In genomic region chr15:103241071-103242018, GRCm38 (mm10) we compare ENCODE assay signal across 8 mouse cellular contexts. TPM values are rescaled to one million over a fixed set of nuclear protein-coding genes. Genes with fewer than 3 reads are reported as not detected.
A peak's percentile ranks its signal among the peaks of the same experiment; 100 is the strongest.
DNase-seq lines count a peak whose midpoint lies in the region; ATAC-seq and TF ChIP-seq lines count a peak whose summit lies in the region.
"Not testable (repeated sequence)": the region's sequence is repeated elsewhere in the genome, so short reads cannot be mapped to it uniquely, and the experiment has no call there.
"Had no signal": no experiment of that assay in that cellular context is flagged by ENCODE, and none has a peak within 500 bp of the region (broad histone marks: within the 10 kb centered on the region; RNA-seq: fewer than 3 reads in every experiment).

No protein-coding gene starts in this region.

- not testable (repeated sequence) for TF ChIP-seq EP300 in lung, postnatal 0 days (IDR thresholded peaks at IDR 0.05)

- not testable (repeated sequence) for TF ChIP-seq CTCF in lung, postnatal 0 days (IDR thresholded peaks at IDR 0.05)

- H3K36me3 ChIP-seq in embryonic facial prominence, embryonic 15.5 days = peaks cover 39% of the 10 kb centered on the region
- H3K36me3 ChIP-seq in heart, embryonic 11.5 days (ENCODE audit: control insufficient read depth, insufficient read depth, low read length) = peaks cover 19% of the 10 kb centered on the region
- peaks cover 45% of the 10 kb centered on the region for H3K36me3 ChIP-seq in limb, embryonic 13.5 days
- H3K36me3 ChIP-seq in lung, postnatal 0 days (ENCODE audit: insufficient read depth, low read length) = not testable (repeated sequence)
- peaks cover 35% of the 10 kb centered on the region for H3K36me3 ChIP-seq in neural tube, embryonic 14.5 days (ENCODE audit: control insufficient read depth, insufficient read depth, low read length)

- peaks cover 18% of the 10 kb centered on the region for H3K4me1 ChIP-seq in embryonic facial prominence, embryonic 15.5 days
- H3K4me1 ChIP-seq in heart, embryonic 11.5 days (ENCODE audit: control insufficient read depth, insufficient read depth, low read length) = peaks cover 27% of the 10 kb centered on the region
- peaks cover 53% of the 10 kb centered on the region for H3K4me1 ChIP-seq in limb, embryonic 13.5 days
- not testable (repeated sequence) for H3K4me1 ChIP-seq in lung, postnatal 0 days (ENCODE audit: insufficient read depth, low read depth, low read length)
- H3K4me1 ChIP-seq in neural tube, embryonic 14.5 days (ENCODE audit: control insufficient read depth, insufficient read depth, low read length) = peaks cover 31% of the 10 kb centered on the region

- H3K27ac ChIP-seq in embryonic facial prominence, embryonic 15.5 days (replicated peaks) = peak overlapping the region; percentile 94
- peak overlapping the region; percentile 89 for H3K27ac ChIP-seq in heart, embryonic 11.5 days (ENCODE audit: low read depth, low read length)
- H3K27ac ChIP-seq in limb, embryonic 13.5 days = peak overlapping the region; percentile 95
- peak overlapping the region; percentile 94 for H3K27ac ChIP-seq in lung, postnatal 0 days (ENCODE audit: low read length)
- H3K27ac ChIP-seq in neural tube, embryonic 14.5 days (ENCODE audit: low read depth, low read length) = peak overlapping the region; percentile 95

- H3K27me3 ChIP-seq in embryonic facial prominence, embryonic 15.5 days; heart, embryonic 11.5 days (ENCODE audit: control insufficient read depth, insufficient read depth, low read length); limb, embryonic 13.5 days; lung, postnatal 0 days (replicated peaks; ENCODE audit: insufficient read depth, low read length); neural tube, embryonic 14.5 days (ENCODE audit: control insufficient read depth, insufficient read depth, low read length): not testable (repeated sequence)

- not testable (repeated sequence) for ATAC-seq in embryonic facial prominence, embryonic 15.5 days (ENCODE audit: insufficient number of reproducible peaks, low FRiP score, low TSS enrichment, low read depth); heart, embryonic 11.5 days (replicated peaks; ENCODE audit: insufficient number of reproducible peaks, low FRiP score, low TSS enrichment); limb, embryonic 13.5 days (ENCODE audit: low FRiP score, low read depth); lung, postnatal 0 days; neural tube, embryonic 14.5 days (ENCODE audit: low read depth)

- peak overlapping the region; percentile 73 for H3K4me2 ChIP-seq in embryonic facial prominence, embryonic 15.5 days (replicated peaks)
- H3K4me2 ChIP-seq in heart, embryonic 11.5 days = peak overlapping the region; percentile 75
- peak overlapping the region; percentile 85 for H3K4me2 ChIP-seq in limb, embryonic 13.5 days (replicated peaks)
- H3K4me2 ChIP-seq in lung, postnatal 0 days (replicated peaks; ENCODE audit: low read depth, low read length) = peak overlapping the region; percentile 56
- H3K4me2 ChIP-seq in neural tube, embryonic 14.5 days (ENCODE audit: low read depth, low read length) = peak overlapping the region; percentile 69

- not testable (repeated sequence) for H3K9me3 ChIP-seq in embryonic facial prominence, embryonic 15.5 days (replicated peaks); heart, embryonic 11.5 days (replicated peaks; ENCODE audit: control insufficient read depth, low read length); limb, embryonic 13.5 days; lung, postnatal 0 days (ENCODE audit: low read length); neural tube, embryonic 14.5 days (ENCODE audit: control insufficient read depth, low read length)

- peak; percentile 48 for DNase-seq in ZHBTc4 (ENCODE audit: low read depth, low spot score)
- peak; percentile 56 for DNase-seq in induced T-regulatory cell, adult 2 months (ENCODE audit: low read depth)
- not testable (repeated sequence) for DNase-seq in lung, postnatal 0 days (ENCODE audit: low spot score)

- peak overlapping the region; percentile 72 for H3K4me3 ChIP-seq in embryonic facial prominence, embryonic 15.5 days (replicated peaks)
- H3K4me3 ChIP-seq in heart, embryonic 11.5 days (ENCODE audit: low read depth, low read length) = peak overlapping the region; percentile 88
- peak overlapping the region; percentile 72 for H3K4me3 ChIP-seq in limb, embryonic 13.5 days
- peak overlapping the region; percentile 69 for H3K4me3 ChIP-seq in lung, postnatal 0 days (ENCODE audit: low read depth, low read length)
- H3K4me3 ChIP-seq in neural tube, embryonic 14.5 days (ENCODE audit: low read depth, low read length) = peak overlapping the region; percentile 67

- 5% methylated on average over 12 of the region's 12 CpGs for WGBS in embryonic facial prominence, embryonic 15.5 days
- WGBS in heart, embryonic 11.5 days (ENCODE audit: insufficient replicate concordance) = 9% methylated on average over 11 of the region's 12 CpGs
- 9% methylated on average over 12 of the region's 12 CpGs for WGBS in limb, embryonic 13.5 days
- 3% methylated on average over 11 of the region's 12 CpGs for whole genome bisulfite sequencing in lung, postnatal 0 days
- 9% methylated on average over 11 of the region's 12 CpGs for WGBS in neural tube, embryonic 14.5 days

- peak overlapping the region; percentile 75 for H3K9ac ChIP-seq in embryonic facial prominence, embryonic 15.5 days
- H3K9ac ChIP-seq in heart, embryonic 11.5 days (ENCODE audit: low read depth, low read length) = peak overlapping the region; percentile 98
- H3K9ac ChIP-seq in limb, embryonic 13.5 days = peak overlapping the region; percentile 87
- H3K9ac ChIP-seq in lung, postnatal 0 days (replicated peaks; ENCODE audit: low read depth) = peak overlapping the region; percentile 72
- H3K9ac ChIP-seq in neural tube, embryonic 14.5 days (replicated peaks; ENCODE audit: low read depth, low read length) = peak overlapping the region; percentile 78

RNA-seq across cellular contexts. Expression of gene Hnrnpa1, which starts 1.1 kb away (rescaled TPM):
- 667 and 669 TPM in 2 replicates for polyA plus RNA-seq in embryonic facial prominence, embryonic 15.5 days (2015; fragmentation: Nextera tagmentation; extraction: Ambion mirVana)
- polyA plus RNA-seq in heart, embryonic 11.5 days (2014; fragmentation: Nextera tagmentation; extraction: Ambion mirVana) = 572 and 590 TPM in 2 replicates
- 1,120 and 1,163 TPM in 2 replicates for polyA plus RNA-seq in limb, embryonic 13.5 days (2015; fragmentation: Nextera tagmentation; extraction: Ambion mirVana)
- polyA plus RNA-seq in lung, postnatal 0 days (2015; fragmentation: Nextera tagmentation; extraction: Ambion mirVana) = 200 and 211 TPM in 2 replicates
- polyA plus RNA-seq in neural tube, embryonic 14.5 days (2014; fragmentation: Nextera tagmentation; extraction: Ambion mirVana) = 635 and 713 TPM in 2 replicates

RNA-seq across cellular contexts. Expression of gene Cbx5, which starts 1.7 kb away (rescaled TPM):
- polyA plus RNA-seq in embryonic facial prominence, embryonic 15.5 days (2015; fragmentation: Nextera tagmentation; extraction: Ambion mirVana) = 84.3 and 86.2 TPM in 2 replicates
- 139 and 146 TPM in 2 replicates for polyA plus RNA-seq in heart, embryonic 11.5 days (2014; fragmentation: Nextera tagmentation; extraction: Ambion mirVana)
- polyA plus RNA-seq in limb, embryonic 13.5 days (2015; fragmentation: Nextera tagmentation; extraction: Ambion mirVana) = 153 and 166 TPM in 2 replicates
- polyA plus RNA-seq in lung, postnatal 0 days (2015; fragmentation: Nextera tagmentation; extraction: Ambion mirVana) = 27.8 and 29.4 TPM in 2 replicates
- polyA plus RNA-seq in neural tube, embryonic 14.5 days (2014; fragmentation: Nextera tagmentation; extraction: Ambion mirVana) = 132 and 143 TPM in 2 replicates

RNA-seq across cellular contexts. Expression of gene Nfe2, which starts 16.9 kb away (rescaled TPM):
- polyA plus RNA-seq in embryonic facial prominence, embryonic 15.5 days (2015; fragmentation: Nextera tagmentation; extraction: Ambion mirVana) = 2.0 and 2.3 TPM in 2 replicates
- polyA plus RNA-seq in heart, embryonic 11.5 days (2014; fragmentation: Nextera tagmentation; extraction: Ambion mirVana) = 21.9 and 24.2 TPM in 2 replicates
- 2.8 and 3.8 TPM in 2 replicates for polyA plus RNA-seq in limb, embryonic 13.5 days (2015; fragmentation: Nextera tagmentation; extraction: Ambion mirVana)
- polyA plus RNA-seq in lung, postnatal 0 days (2015; fragmentation: Nextera tagmentation; extraction: Ambion mirVana) = 10.5 and 11.2 TPM in 2 replicates
- polyA plus RNA-seq in neural tube, embryonic 14.5 days (2014; fragmentation: Nextera tagmentation; extraction: Ambion mirVana) = 1.9 and 2.0 TPM in 2 replicates
- polyA plus RNA-seq: Patski had no signal

RNA-seq across cellular contexts. Expression of gene Copz1, which starts 31.2 kb away (rescaled TPM):
- 264 and 279 TPM in 2 replicates for polyA plus RNA-seq in embryonic facial prominence, embryonic 15.5 days (2015; fragmentation: Nextera tagmentation; extraction: Ambion mirVana)
- polyA plus RNA-seq in heart, embryonic 11.5 days (2014; fragmentation: Nextera tagmentation; extraction: Ambion mirVana) = 217 and 221 TPM in 2 replicates
- 283 TPM in 2 replicates for polyA plus RNA-seq in limb, embryonic 13.5 days (2015; fragmentation: Nextera tagmentation; extraction: Ambion mirVana)
- polyA plus RNA-seq in lung, postnatal 0 days (2015; fragmentation: Nextera tagmentation; extraction: Ambion mirVana) = 162 and 163 TPM in 2 replicates
- polyA plus RNA-seq in neural tube, embryonic 14.5 days (2014; fragmentation: Nextera tagmentation; extraction: Ambion mirVana) = 195 and 216 TPM in 2 replicates
